Mouse (Mus musculus): Measurements from ENCODE around the gene Uqcrfs1.

GRCm38 (mm10) chr13:30544856-30545604 lies at the start of gene Uqcrfs1:
- TF ChIP-seq POLR2A (IDR thresholded peaks at IDR 0.05; ENCODE audit: low read depth, low read length): peak; percentile 50
- no peak for TF ChIP-seq CTCF (IDR thresholded peaks at IDR 0.05; ENCODE audit: extremely low read depth, insufficient read depth, insufficient read length, insufficient replicate concordance)
